Mouse (Mus musculus): ENCODE measurements around the gene Edf1. TPM values are rescaled to one million over a fixed set of nuclear protein-coding genes. Genes with fewer than 3 reads are reported as not detected.

The Edf1 gene
- polyA plus RNA-seq, 1 experiment from 2014 or later, result 387 TPM

- 94% methylated on average over 8 of the region's 8 CpGs for WGBS
- Histone ChIP-seq H3K36me3 (peaks cover 92% of the 10 kb centered on the region), H3K4me1 (replicated peaks) (peaks cover 14% of the 10 kb centered on the region), H3K9me3 (no peaks in the 10 kb centered on the region), H3K4me3 (replicated peaks) (no peak overlapping the region), H3K27ac (no peak overlapping the region), H3K4me2 (replicated peaks) (no peak overlapping the region), H3K9ac (replicated peaks) (no peak overlapping the region), H3K27me3 (no peaks in the 10 kb centered on the region)
- no peak for ATAC-seq
Measured at GRCm38 (mm10) chr2:25587290-25587689, 29.6 kb downstream of the Edf1 start.

- ATAC-seq, result no peak
- WGBS, result 97% methylated on average over 8 of the region's 8 CpGs
- no peak overlapping the region for H3K9ac ChIP-seq (replicated peaks)
- H3K36me3 ChIP-seq, result peaks cover 97% of the 10 kb centered on the region
- no peaks in the 10 kb centered on the region for H3K9me3 ChIP-seq
- no peak overlapping the region for H3K27ac ChIP-seq
- H3K4me1 ChIP-seq (replicated peaks), result peaks cover 3% of the 10 kb centered on the region; the same call in 1 of the 2 replicates
- no peak overlapping the region for H3K4me3 ChIP-seq (replicated peaks)
- H3K4me2 ChIP-seq (replicated peaks), result no peak overlapping the region
- H3K27me3 ChIP-seq, result no peaks in the 10 kb centered on the region
Measured at GRCm38 (mm10) chr2:25588227-25588907, 30.7 kb downstream of the Edf1 start.

DNA sequence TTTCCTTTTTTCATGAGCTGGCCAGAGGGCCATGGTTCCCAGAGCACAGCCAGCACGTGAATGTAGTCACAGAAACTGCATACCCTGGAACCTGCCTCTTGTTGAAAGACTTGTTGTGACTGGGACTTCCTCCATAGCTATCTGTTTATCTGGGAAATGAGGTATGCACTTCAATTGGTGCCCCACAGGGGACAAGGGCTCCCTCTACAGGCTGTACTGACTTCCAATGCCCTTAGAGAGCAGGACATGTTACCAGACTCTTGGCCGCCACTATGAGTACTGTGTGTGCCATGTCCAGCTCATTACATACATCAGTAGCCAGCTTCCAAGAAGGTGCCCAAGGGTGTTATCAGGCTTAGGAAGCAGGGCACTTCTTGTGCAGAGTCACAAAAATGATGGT, 34.2 kb downstream of the Edf1 start:
- no peaks in the 10 kb centered on the region for H3K27me3 ChIP-seq
- no peaks in the 10 kb centered on the region for H3K4me1 ChIP-seq (replicated peaks)
- H3K4me3 ChIP-seq (replicated peaks), result no peak overlapping the region
- no peaks in the 10 kb centered on the region for H3K9me3 ChIP-seq
- H3K36me3 ChIP-seq, result peaks cover 93% of the 10 kb centered on the region
- ATAC-seq, result no peak
- no peak overlapping the region for H3K4me2 ChIP-seq (replicated peaks)
- no peak overlapping the region for H3K9ac ChIP-seq (replicated peaks)
- no peak overlapping the region for H3K27ac ChIP-seq
- WGBS, result 92% methylated on average over 2 of the region's 2 CpGs

GRCm38 (mm10) chr2:25596765-25597510, 39.3 kb downstream of the Edf1 start:
- Histone ChIP-seq H3K4me3 (replicated peaks) (no peak overlapping the region), H3K4me1 (replicated peaks) (no peaks in the 10 kb centered on the region), H3K36me3 (peaks cover 95% of the 10 kb centered on the region), H3K4me2 (replicated peaks) (no peak overlapping the region), H3K9me3 (no peaks in the 10 kb centered on the region), H3K9ac (replicated peaks) (no peak overlapping the region), H3K27ac (no peak overlapping the region), H3K27me3 (no peaks in the 10 kb centered on the region)
- 95% methylated on average over 5 of the region's 5 CpGs for WGBS
- no peak for ATAC-seq

DNA sequence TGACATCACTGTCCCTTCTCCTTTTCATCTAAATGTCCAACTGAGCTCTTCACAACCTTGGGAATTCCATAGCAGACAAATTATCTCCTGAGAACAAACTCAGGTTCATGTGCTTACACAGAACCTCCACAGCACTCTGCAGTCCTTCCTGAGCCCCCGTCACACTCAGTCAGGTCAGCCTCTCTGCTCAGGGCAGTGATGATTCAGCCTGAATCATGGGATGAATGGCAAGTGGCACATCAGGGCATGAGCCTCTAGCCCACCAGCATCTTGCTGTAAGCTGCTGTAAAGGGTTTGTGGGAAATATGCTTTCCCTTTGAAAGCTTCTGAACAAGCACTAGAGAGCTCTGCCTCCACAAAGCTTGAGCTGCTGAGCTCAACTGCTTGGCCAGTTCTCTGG, 41.1 kb downstream of the Edf1 start:
- WGBS, result 94% methylated on average over 1 of the region's 1 CpGs
- Histone ChIP-seq H3K36me3 (peaks cover 91% of the 10 kb centered on the region), H3K27ac (no peak overlapping the region), H3K9ac (replicated peaks) (no peak overlapping the region), H3K4me2 (replicated peaks) (no peak overlapping the region), H3K4me1 (replicated peaks) (no peaks in the 10 kb centered on the region), H3K27me3 (no peaks in the 10 kb centered on the region), H3K4me3 (replicated peaks) (no peak overlapping the region), H3K9me3 (no peaks in the 10 kb centered on the region)
- no peak for ATAC-seq

GRCm38 (mm10) chr2:25600037-25600436, 42.4 kb downstream of the Edf1 start:
- Histone ChIP-seq H3K27me3 (no peaks in the 10 kb centered on the region), H3K27ac (no peak overlapping the region), H3K4me1 (replicated peaks) (no peaks in the 10 kb centered on the region), H3K9ac (replicated peaks) (no peak overlapping the region), H3K4me2 (replicated peaks) (no peak overlapping the region), H3K9me3 (no peaks in the 10 kb centered on the region), H3K36me3 (peaks cover 84% of the 10 kb centered on the region), H3K4me3 (replicated peaks) (no peak overlapping the region)
- no peak for ATAC-seq
- 97% methylated on average over 2 of the region's 2 CpGs for WGBS

- WGBS, result 97% methylated on average over 5 of the region's 5 CpGs
- Histone ChIP-seq H3K27ac (no peak overlapping the region), H3K4me1 (replicated peaks) (peaks cover 16% of the 10 kb centered on the region), H3K27me3 (no peaks in the 10 kb centered on the region), H3K9ac (replicated peaks) (no peak overlapping the region), H3K4me3 (replicated peaks) (no peak overlapping the region), H3K4me2 (replicated peaks) (no peak overlapping the region), H3K36me3 (peaks cover 59% of the 10 kb centered on the region), H3K9me3 (no peaks in the 10 kb centered on the region)
- ATAC-seq, result no peak
Measured at GRCm38 (mm10) chr2:25602526-25602925, 44.9 kb downstream of the Edf1 start.

GRCm38 (mm10) chr2:25607761-25608622, 50.3 kb downstream of the Edf1 start, which contains the start of gene Rabl6:
Rabl6 (minus strand) TSS chr2:25608521.
- Histone ChIP-seq H3K27ac (peak within 1 kb of the TSS; percentile 91), H3K27me3 (peaks cover 7% of the 10 kb centered on the region), H3K36me3 (peaks cover 5% of the 10 kb centered on the region), H3K9me3 (no peaks in the 10 kb centered on the region), H3K4me1 (replicated peaks) (peaks cover 23% of the 10 kb centered on the region), H3K4me2 (replicated peaks) (peak within 1 kb of the TSS; percentile 71), H3K4me3 (replicated peaks) (peak within 1 kb of the TSS; percentile 81), H3K9ac (replicated peaks) (peak within 1 kb of the TSS; percentile 91)
- peak; percentile 92 for ATAC-seq
- under 1% methylated on average over 80 of the region's 80 CpGs for WGBS

DNA sequence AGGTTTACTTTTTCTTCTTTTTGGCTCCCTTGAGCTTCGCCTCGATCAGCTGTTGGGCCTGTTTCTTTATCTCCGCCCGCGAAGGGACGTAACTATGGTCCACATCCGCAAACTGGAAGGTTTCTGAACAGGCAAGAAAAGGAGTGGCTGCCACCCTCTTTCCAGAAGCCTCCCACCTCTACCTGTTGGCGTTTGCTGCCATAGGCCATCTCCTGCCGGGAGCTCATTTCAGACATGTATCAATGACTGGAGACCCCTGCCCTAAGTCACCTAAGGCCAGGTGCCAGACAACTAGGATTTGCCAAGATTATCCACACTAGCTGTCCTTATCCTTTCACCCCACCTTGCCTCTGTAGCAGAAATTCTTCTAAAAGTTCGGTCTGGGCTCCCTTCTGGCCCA, 51.0 kb downstream of the Edf1 start:
- Histone ChIP-seq H3K4me2 (replicated peaks) (peak overlapping the region; percentile 71), H3K9me3 (no peaks in the 10 kb centered on the region), H3K4me1 (replicated peaks) (peaks cover 23% of the 10 kb centered on the region), H3K9ac (replicated peaks) (peak overlapping the region; percentile 53), H3K36me3 (no peaks in the 10 kb centered on the region), H3K4me3 (replicated peaks) (peak overlapping the region; percentile 81), H3K27me3 (peaks cover 7% of the 10 kb centered on the region), H3K27ac (peak overlapping the region; percentile 91; the same call in 1 of the 2 replicates)
- peak; percentile 43 for ATAC-seq
- 73% methylated on average over 10 of the region's 10 CpGs for WGBS
